Mouse (Mus musculus): Measurements from ENCODE around the gene Sox12. TPM values are rescaled to one million over a fixed set of nuclear protein-coding genes. Genes with fewer than 3 reads are reported as not detected.

Gene Sox12
- 1.3 to 1.7 TPM (median 1.5 TPM) in 4 replicates for total RNA-seq (2023; ENCODE audit: inconsistent age)

GRCm38 (mm10) chr2:152397680-152398435 is at the start of gene Sox12:
Gene Sox12 (minus strand): TSS chr2:152398063.

GRCm38 (mm10) chr2:152415287-152415686 is 17.4 kb upstream of the Sox12 start, which contains the start of gene 6820408C15Rik:
Gene 6820408C15Rik (plus strand): TSS chr2:152415587.

GRCm38 (mm10) chr2:152414591-152415165 is 16.8 kb upstream of the Sox12 start, which contains the start of gene Zcchc3:
Gene Zcchc3 (minus strand): TSS chr2:152415027.

GRCm38 (mm10) chr2:152376345-152376741 is 21.5 kb downstream of the Sox12 start, which contains the start of gene Nrsn2:
Gene Nrsn2 (minus strand): TSS chr2:152376638.

Other genes starting within 250 kb of the Sox12 start
- 116 to 131 TPM (median 124 TPM) in 4 replicates for gene Csnk2a1, start 171.2 kb downstream of the Sox12 start, total RNA-seq (2023; ENCODE audit: inconsistent age)
- gene Tbc1d20, start 104.2 kb downstream of the Sox12 start, total RNA-seq (2023; ENCODE audit: inconsistent age): 71.6 to 89.0 TPM (median 76.0 TPM) in 4 replicates
- 180 to 202 TPM (median 196 TPM) in 4 replicates for gene Rbck1, start 65.4 kb downstream of the Sox12 start, total RNA-seq (2023; ENCODE audit: inconsistent age)
- 3.1 to 4.9 TPM (median 3.5 TPM) in 4 replicates for gene Trib3, start 54.0 kb downstream of the Sox12 start, total RNA-seq (2023; ENCODE audit: inconsistent age)
- not detected in 4 replicates for gene Nrsn2, start 21.4 kb downstream of the Sox12 start, total RNA-seq (2023; ENCODE audit: inconsistent age)
- gene Zcchc3, start 17.0 kb upstream of the Sox12 start, total RNA-seq (2023; ENCODE audit: inconsistent age): 1.9 to 3.1 TPM (median 3.0 TPM) in 4 replicates
- not detected in 4 replicates for gene 6820408C15Rik, start 17.5 kb upstream of the Sox12 start, total RNA-seq (2023; ENCODE audit: inconsistent age)
- not detected in 4 replicates for gene Defb23, start 66.6 kb upstream of the Sox12 start, total RNA-seq (2023; ENCODE audit: inconsistent age)
- gene Defb20, start 79.0 kb upstream of the Sox12 start, total RNA-seq (2023; ENCODE audit: inconsistent age): not detected in 4 replicates
- gene Defb22, start 92.1 kb upstream of the Sox12 start, total RNA-seq (2023; ENCODE audit: inconsistent age): not detected in 4 replicates
- not detected in 4 replicates for gene Defb26, start 113.6 kb upstream of the Sox12 start, total RNA-seq (2023; ENCODE audit: inconsistent age)
- gene Defb28, start 120.2 kb upstream of the Sox12 start, total RNA-seq (2023; ENCODE audit: inconsistent age): not detected in 4 replicates
- not detected in 4 replicates for gene Defb29, start 142.0 kb upstream of the Sox12 start, total RNA-seq (2023; ENCODE audit: inconsistent age)
- gene Gm17416, start 171.3 kb upstream of the Sox12 start, total RNA-seq (2023; ENCODE audit: inconsistent age): not detected in 4 replicates
- not detected in 4 replicates for gene Defb21, start 174.7 kb upstream of the Sox12 start, total RNA-seq (2023; ENCODE audit: inconsistent age)
- not detected in 4 replicates for gene Defb19, start 182.2 kb upstream of the Sox12 start, total RNA-seq (2023; ENCODE audit: inconsistent age)
- gene Defb45, start 201.3 kb upstream of the Sox12 start, total RNA-seq (2023; ENCODE audit: inconsistent age): not detected in 4 replicates
- gene Defb36, start 206.3 kb upstream of the Sox12 start, total RNA-seq (2023; ENCODE audit: inconsistent age): not detected in 4 replicates
- not detected in 4 replicates for gene Defb25, start 225.0 kb upstream of the Sox12 start, total RNA-seq (2023; ENCODE audit: inconsistent age)
- not detected in 4 replicates for gene Rem1, start 228.9 kb upstream of the Sox12 start, total RNA-seq (2023; ENCODE audit: inconsistent age)

Measured in B cell, adult (primary cell).